Mouse (Mus musculus): ENCODE measurements at regions not wholly inside any gene's neighbourhood (a gene's known extent, or its start where the extent isn't known, plus 50 kb on each side); places are given as distances from the start of the nearest gene placed in this dataset.

GRCm38 (mm10) chr3:154382811-154383210 lies 52.4 kb upstream of the Lhx8 start:
- no peak for TF ChIP-seq CTCF (IDR thresholded peaks at IDR 0.05; ENCODE audit: borderline replicate concordance, extremely low read depth, insufficient read depth, insufficient read length)
- TF ChIP-seq POLR2A (IDR thresholded peaks at IDR 0.05; ENCODE audit: borderline replicate concordance, extremely low read depth, insufficient read depth, insufficient read length, poor library complexity, severe bottlenecking), result no peak
